Mouse (Mus musculus) embryonic facial prominence, embryonic 11.5 days (tissue): Measurements from ENCODE around the gene Auts2. TPM values are rescaled to one million over a fixed set of nuclear protein-coding genes. Genes with fewer than 3 reads are reported as not detected.

Experiments
- ATAC-seq: fragments of 200-750 bp; cut with Nextera tagmentation; replicated peaks from 2 replicates; pipeline ENCODE4 v1.8.0; 2017; ENCODE audit warnings: low read depth; ENCODE audit not compliant: insufficient number of reproducible peaks, low FRiP score, low TSS enrichment
- DNase-seq: peaks from one replicate; pipeline ENCODE4 v3.0.0-alpha.2; 2015; ENCODE audit warnings: low spot score
- H3K27ac ChIP-seq: fragments of 300-500 bp; sonication (generic); replicated peaks from 2 replicates; pipeline ENCODE4 v1.5.1; 2014; ENCODE audit warnings: mild to moderate bottlenecking, low read depth, low read length, control low read depth
- H3K27me3 ChIP-seq: fragments of 300-500 bp; sonication (generic); 2 replicates; pipeline ENCODE4 v1.6.1; 2014; ENCODE audit warnings: mild to moderate bottlenecking, low read length, moderate library complexity, mixed read lengths; ENCODE audit not compliant: control insufficient read depth, insufficient read depth
- H3K36me3 ChIP-seq: fragments of 300-500 bp; sonication (generic); replicated peaks from 2 replicates; pipeline ENCODE4 v1.6.1; 2014; ENCODE audit warnings: low read depth, mild to moderate bottlenecking, low read length, moderate library complexity, mixed read lengths; ENCODE audit not compliant: control insufficient read depth, insufficient read depth
- H3K4me1 ChIP-seq: fragments of 300-500 bp; sonication (generic); 2 replicates; pipeline ENCODE4 v1.6.1; 2014; ENCODE audit warnings: low read length, mixed read lengths; ENCODE audit not compliant: control insufficient read depth, insufficient read depth
- H3K4me2 ChIP-seq: fragments of 300-500 bp; sonication (generic); 2 replicates; pipeline ENCODE4 v1.6.1; 2014; ENCODE audit warnings: low read depth, mild to moderate bottlenecking, control low read depth, low read length, moderate library complexity
- H3K4me3 ChIP-seq: fragments of 300-500 bp; sonication (generic); 2 replicates; pipeline ENCODE4 v1.5.1; 2014; ENCODE audit warnings: low read depth, low read length, control low read depth
- H3K9ac ChIP-seq: fragments of 300-500 bp; sonication (generic); replicated peaks from 2 replicates; pipeline ENCODE4 v1.6.1; 2014; ENCODE audit warnings: mild to moderate bottlenecking, control low read depth, low read length
- H3K9me3 ChIP-seq: fragments of 300-500 bp; sonication (generic); replicated peaks from 2 replicates; pipeline ENCODE4 v1.6.1; 2016; ENCODE audit warnings: mild to moderate bottlenecking, low read length, inconsistent platforms, mixed read lengths; ENCODE audit not compliant: control insufficient read depth
- WGBS: fragments of 180-500 bp; shearing (Covaris S2); extraction: QIAGEN DNeasy Blood & Tissue Kit; methylation state at CpG from one replicate; pipeline ENCODE4 v1.1.7; 2014; 5-methylcytosine and 5-hydroxymethylcytosine counted together
- polyA plus RNA-seq: library from polyadenylated mRNA; unstranded; fragments of >200 nt; fragmentation: Nextera tagmentation; extraction: Ambion mirVana; gene quantifications from 2 replicates; pipeline ENCODE4 v1.2.1, GENCODE M21; 2014

The Auts2 gene
- polyA plus RNA-seq, 1 experiment from 2014 or later = 30.5 TPM

- Histone ChIP-seq H3K27me3 (no peaks in the 10 kb centered on the region), H3K27ac (no peak overlapping the region), H3K4me3 (no peak overlapping the region), H3K9me3 (no peaks in the 10 kb centered on the region), H3K36me3 (no peaks in the 10 kb centered on the region), H3K4me2 (no peak overlapping the region), H3K9ac (no peak overlapping the region), H3K4me1 (peaks cover 3% of the 10 kb centered on the region)
- no peak for ATAC-seq
- DNase-seq = no peak
- 84% methylated on average over 1 of the region's 1 CpGs for WGBS
Observed at GRCm38 (mm10) chr5:132492793-132493192, 50.4 kb downstream of the Auts2 start.

- no peak for DNase-seq
- Histone ChIP-seq H3K27ac (no peak overlapping the region), H3K27me3 (no peaks in the 10 kb centered on the region), H3K4me1 (peaks cover 3% of the 10 kb centered on the region), H3K4me3 (no peak overlapping the region), H3K9me3 (no peaks in the 10 kb centered on the region), H3K36me3 (no peaks in the 10 kb centered on the region), H3K4me2 (no peak overlapping the region), H3K9ac (no peak overlapping the region)
- ATAC-seq = no peak
Observed at GRCm38 (mm10) chr5:132492040-132492439, 51.1 kb downstream of the Auts2 start.

GRCm38 (mm10) chr5:132491508-132491907 lies 51.6 kb downstream of the Auts2 start:
- Histone ChIP-seq H3K27ac (no peak overlapping the region), H3K4me1 (peaks cover 3% of the 10 kb centered on the region)
- WGBS = 40% methylated on average over 4 of the region's 4 CpGs

GRCm38 (mm10) chr5:132490326-132490725 lies 52.8 kb downstream of the Auts2 start:
- no peak for DNase-seq
- H3K27ac ChIP-seq = no peak overlapping the region
- H3K9me3 ChIP-seq = no peaks in the 10 kb centered on the region
- H3K4me3 ChIP-seq = no peak overlapping the region
- no peak for ATAC-seq
- no peak overlapping the region for H3K9ac ChIP-seq
- 97% methylated on average over 1 of the region's 1 CpGs for WGBS
- H3K4me2 ChIP-seq = no peak overlapping the region
- peaks cover 3% of the 10 kb centered on the region for H3K4me1 ChIP-seq
- H3K27me3 ChIP-seq = no peaks in the 10 kb centered on the region
- H3K36me3 ChIP-seq = no peaks in the 10 kb centered on the region

More at GRCm38 (mm10) chr5:132491508-132491907, 51.6 kb downstream of the Auts2 start:
- no peaks in the 10 kb centered on the region for H3K9me3 ChIP-seq
- ATAC-seq (no peak), DNase-seq (no peak)
- H3K9ac ChIP-seq = no peak overlapping the region
- H3K36me3 ChIP-seq = no peaks in the 10 kb centered on the region
- no peak overlapping the region; the same call in 1 of the 2 replicates for H3K4me2 ChIP-seq
- H3K4me3 ChIP-seq = no peak overlapping the region
- H3K27me3 ChIP-seq = no peaks in the 10 kb centered on the region

GRCm38 (mm10) chr5:132489736-132490313 lies 53.3 kb downstream of the Auts2 start:
- WGBS = 59% methylated on average over 7 of the region's 7 CpGs
- no peak for DNase-seq
- no peaks in the 10 kb centered on the region for H3K36me3 ChIP-seq
- H3K27me3 ChIP-seq = no peaks in the 10 kb centered on the region
- no peak overlapping the region for H3K4me2 ChIP-seq
- H3K9me3 ChIP-seq = no peaks in the 10 kb centered on the region
- no peak overlapping the region for H3K27ac ChIP-seq
- ATAC-seq = no peak
- H3K4me3 ChIP-seq = no peak overlapping the region
- no peak overlapping the region for H3K9ac ChIP-seq
- peaks cover 3% of the 10 kb centered on the region for H3K4me1 ChIP-seq

- no peaks in the 10 kb centered on the region for H3K9me3 ChIP-seq
- H3K4me2 ChIP-seq = no peak overlapping the region
- 26% methylated on average over 7 of the region's 7 CpGs for WGBS
- H3K4me3 ChIP-seq = no peak overlapping the region
- no peak overlapping the region for H3K27ac ChIP-seq
- H3K9ac ChIP-seq = no peak overlapping the region
- peaks cover 3% of the 10 kb centered on the region for H3K4me1 ChIP-seq
- no peak for ATAC-seq
- H3K27me3 ChIP-seq = no peaks in the 10 kb centered on the region
- H3K36me3 ChIP-seq = no peaks in the 10 kb centered on the region
- no peak for DNase-seq
Observed at GRCm38 (mm10) chr5:132486831-132487230, 56.3 kb downstream of the Auts2 start.

- no peak overlapping the region for H3K9ac ChIP-seq
- no peaks in the 10 kb centered on the region for H3K36me3 ChIP-seq
- DNase-seq (no peak), ATAC-seq (no peak)
- no peak overlapping the region for H3K27ac ChIP-seq
- peaks cover 3% of the 10 kb centered on the region; the same call in 1 of the 2 replicates for H3K4me1 ChIP-seq
- no peaks in the 10 kb centered on the region for H3K27me3 ChIP-seq
- WGBS = 87% methylated on average over 6 of the region's 6 CpGs
- H3K4me3 ChIP-seq = no peak overlapping the region
- H3K4me2 ChIP-seq = no peak overlapping the region
- H3K9me3 ChIP-seq = no peaks in the 10 kb centered on the region
Observed at GRCm38 (mm10) chr5:132485994-132486393, 57.1 kb downstream of the Auts2 start.

- Histone ChIP-seq H3K4me1 (peaks cover 3% of the 10 kb centered on the region; the same call in 1 of the 2 replicates), H3K4me2 (no peak overlapping the region), H3K27me3 (no peaks in the 10 kb centered on the region), H3K27ac (no peak overlapping the region), H3K9ac (no peak overlapping the region), H3K9me3 (no peaks in the 10 kb centered on the region), H3K36me3 (no peaks in the 10 kb centered on the region), H3K4me3 (no peak overlapping the region)
- ATAC-seq (no peak), DNase-seq (no peak)
- WGBS = 68% methylated on average over 3 of the region's 3 CpGs
Observed at GRCm38 (mm10) chr5:132485448-132485847, 57.7 kb downstream of the Auts2 start.
